Mouse (Mus musculus): ENCODE results near the gene Prss57. TPM values are rescaled to one million over a fixed set of nuclear protein-coding genes. Genes with fewer than 3 reads are reported as not detected.
"Not testable (repeated sequence)": the region's sequence is repeated elsewhere in the genome, so short reads cannot be mapped to it uniquely, and the experiment has no call there.

Gene Prss57
- total RNA-seq, 4 experiments from 2014 or later, result 0.43 to 0.83 (median 0.50) TPM; not detected in 1

DNA sequence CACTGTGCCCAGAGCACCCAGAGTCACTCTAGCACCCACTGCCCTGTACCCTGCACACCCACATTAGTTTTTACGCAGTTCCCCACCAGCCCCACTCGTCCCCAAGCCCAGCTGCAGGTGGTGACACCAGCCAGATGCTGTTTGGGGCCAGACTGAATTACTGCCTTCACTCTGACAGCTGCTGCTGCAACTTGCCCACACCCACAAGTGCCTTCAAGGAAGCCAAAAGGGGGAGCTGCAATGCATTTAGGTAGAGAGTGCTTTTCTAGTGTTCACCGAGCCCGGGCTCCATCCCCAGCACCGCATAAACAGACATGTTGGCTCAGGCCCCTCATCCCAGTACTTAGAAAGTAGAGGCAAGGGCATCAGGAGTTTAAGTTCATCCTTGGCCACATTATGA, 8.8 kb downstream of the Prss57 start:
- no peak for DNase-seq (ENCODE audit: low spot score in 2 of 2)

DNA sequence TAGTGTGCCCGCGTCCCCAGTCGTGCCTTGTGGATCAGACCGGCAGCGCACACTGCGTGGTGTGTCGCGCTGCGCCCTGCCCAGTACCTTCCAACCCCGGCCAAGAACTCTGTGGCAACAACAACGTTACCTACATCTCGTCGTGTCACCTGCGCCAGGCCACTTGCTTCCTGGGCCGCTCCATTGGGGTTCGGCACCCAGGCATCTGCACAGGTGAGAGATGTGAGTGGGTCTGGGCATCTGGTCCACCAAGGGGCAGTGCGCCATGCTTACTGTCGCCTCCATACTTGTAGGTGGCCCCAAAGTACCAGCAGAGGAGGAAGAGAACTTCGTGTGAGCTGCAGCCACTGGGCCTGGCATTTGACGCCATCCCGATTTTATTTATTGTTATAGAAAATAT, 9.6 kb downstream of the Prss57 start:
- no peak for DNase-seq (ENCODE audit: low spot score in 2 of 2)

DNA sequence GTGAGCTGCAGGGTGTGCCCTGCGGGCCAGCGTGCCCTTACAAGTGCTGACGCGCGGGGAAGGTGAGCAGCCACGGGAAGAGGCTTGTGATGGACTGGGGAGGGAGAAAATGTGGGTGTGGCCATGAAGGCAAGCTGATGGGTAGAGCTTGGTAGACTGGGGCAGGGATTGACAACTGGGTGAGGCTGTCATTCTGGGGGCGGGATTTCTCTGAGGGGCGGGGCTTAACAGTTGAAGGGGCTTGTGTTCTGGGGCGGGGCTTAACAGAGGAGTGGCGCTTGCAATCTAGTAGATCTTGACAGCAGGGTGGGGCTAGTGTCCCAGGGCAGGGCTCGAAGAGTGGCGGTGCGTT, 10.1 kb downstream of the Prss57 start:
- DNase-seq (ENCODE audit: low spot score in 2 of 2), result no peak

DNA sequence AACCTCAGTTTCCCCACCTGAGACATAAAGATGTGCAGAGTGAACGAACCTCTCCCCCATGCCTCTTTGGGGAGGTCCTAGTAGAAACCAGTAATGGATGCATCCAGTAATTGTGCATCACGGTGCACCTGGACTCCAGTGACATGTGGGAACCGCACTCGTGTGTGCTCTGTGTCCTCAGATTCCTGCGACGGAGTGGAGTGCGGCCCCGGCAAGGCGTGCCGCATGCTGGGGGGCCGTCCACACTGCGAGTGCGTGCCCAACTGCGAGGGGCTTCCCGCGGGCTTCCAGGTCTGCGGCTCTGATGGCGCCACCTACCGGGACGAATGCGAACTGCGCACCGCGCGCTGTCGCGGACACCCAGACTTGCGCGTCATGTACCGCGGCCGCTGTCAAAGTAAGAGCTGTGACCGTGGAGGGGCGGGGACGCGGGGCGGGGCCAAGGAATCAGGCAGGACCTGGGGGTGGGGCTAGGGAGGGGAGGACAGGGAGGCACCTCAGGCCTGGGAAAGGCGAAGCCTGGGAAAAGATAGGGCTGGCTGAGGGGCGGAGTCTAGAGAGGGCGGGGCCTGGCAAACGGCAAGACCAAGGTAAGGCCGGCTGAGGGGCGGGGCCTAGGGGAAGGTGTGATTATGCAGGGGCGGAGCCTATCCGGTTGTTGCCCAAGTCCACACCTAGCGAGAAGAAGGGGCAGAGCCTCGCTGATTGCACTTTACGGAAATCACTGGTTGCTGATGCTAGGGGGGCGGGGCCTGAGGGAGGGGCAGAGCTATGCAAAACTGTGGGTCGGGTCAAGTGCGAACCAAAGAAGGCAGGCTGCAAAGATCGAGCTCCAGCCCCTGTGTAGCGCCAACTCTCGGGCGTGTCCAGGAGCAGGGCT, 10.7 kb downstream of the Prss57 start:
- DNase-seq (ENCODE audit: low spot score in 2 of 2), result peak; percentile 95 to 98

DNA sequence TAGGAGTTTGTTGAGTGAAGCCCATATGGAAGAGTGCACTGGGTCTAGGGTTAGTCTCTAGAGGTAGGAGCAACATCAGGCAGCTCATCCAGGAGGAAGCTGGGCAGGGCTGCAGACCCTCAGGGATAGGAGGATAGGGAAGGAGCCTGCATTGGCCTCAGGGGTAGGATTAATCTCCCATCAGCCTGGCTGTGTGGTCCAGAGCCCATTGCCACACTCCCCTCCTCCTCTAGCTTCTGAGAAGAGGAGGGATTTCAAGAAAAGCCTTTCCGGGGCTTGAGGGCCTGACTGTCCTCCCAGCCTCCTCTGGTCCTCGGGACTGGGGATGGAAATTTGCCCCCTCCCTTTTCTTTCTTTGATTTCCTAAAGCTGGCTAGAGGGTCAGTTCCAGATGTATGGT, 11.6 kb downstream of the Prss57 start:
- no peak for DNase-seq (ENCODE audit: low spot score in 2 of 2)

DNA sequence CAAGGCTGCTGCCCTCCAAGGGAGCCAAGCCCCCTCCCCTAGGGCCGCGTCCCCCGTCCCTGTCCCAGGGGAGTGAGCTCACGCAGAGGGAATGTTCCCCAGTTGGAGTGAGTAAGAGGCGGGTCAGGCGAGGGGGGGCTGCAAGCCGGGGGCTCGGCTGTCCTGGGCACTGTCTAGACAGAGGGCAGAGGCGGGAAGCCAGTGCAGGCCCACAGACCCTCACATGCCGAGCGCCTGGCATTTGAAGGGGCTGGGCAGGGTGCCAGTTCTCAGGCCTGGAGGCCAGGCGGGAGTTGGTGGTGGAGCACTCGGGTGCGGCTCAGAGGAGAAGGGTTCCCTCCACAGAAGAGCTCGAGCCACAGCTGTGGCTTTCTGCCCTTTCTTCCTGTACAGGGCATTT, 12.8 kb downstream of the Prss57 start:
- no peak for DNase-seq (ENCODE audit: low spot score in 2 of 2)

DNA sequence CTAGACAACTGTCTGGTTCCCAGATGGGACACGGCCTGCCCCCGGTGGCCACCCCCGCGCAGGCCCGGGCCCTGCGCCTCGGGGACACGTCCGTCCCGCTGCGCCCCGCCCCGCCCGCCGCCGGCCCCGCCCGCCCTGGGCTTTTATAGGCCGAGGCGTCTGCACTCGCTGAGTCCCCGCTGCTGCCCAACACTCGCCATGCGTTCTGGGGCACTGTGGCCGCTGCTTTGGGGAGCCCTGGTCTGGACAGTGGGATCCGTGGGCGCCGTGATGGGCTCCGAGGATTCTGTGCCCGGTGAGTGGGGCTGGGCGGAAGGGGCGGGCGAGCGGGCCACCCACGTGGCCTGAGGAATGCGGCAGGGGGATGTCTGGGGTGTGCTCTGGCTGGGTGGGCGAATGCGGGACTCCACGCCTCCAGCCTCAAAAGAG, 13.6 kb downstream of the Prss57 start, which contains the start of gene Fstl3:
Fstl3 (plus strand) TSS at position 170 of the 429 bp plus-strand sequence.
- DNase-seq (ENCODE audit: low spot score in 2 of 2), result no peak

DNA sequence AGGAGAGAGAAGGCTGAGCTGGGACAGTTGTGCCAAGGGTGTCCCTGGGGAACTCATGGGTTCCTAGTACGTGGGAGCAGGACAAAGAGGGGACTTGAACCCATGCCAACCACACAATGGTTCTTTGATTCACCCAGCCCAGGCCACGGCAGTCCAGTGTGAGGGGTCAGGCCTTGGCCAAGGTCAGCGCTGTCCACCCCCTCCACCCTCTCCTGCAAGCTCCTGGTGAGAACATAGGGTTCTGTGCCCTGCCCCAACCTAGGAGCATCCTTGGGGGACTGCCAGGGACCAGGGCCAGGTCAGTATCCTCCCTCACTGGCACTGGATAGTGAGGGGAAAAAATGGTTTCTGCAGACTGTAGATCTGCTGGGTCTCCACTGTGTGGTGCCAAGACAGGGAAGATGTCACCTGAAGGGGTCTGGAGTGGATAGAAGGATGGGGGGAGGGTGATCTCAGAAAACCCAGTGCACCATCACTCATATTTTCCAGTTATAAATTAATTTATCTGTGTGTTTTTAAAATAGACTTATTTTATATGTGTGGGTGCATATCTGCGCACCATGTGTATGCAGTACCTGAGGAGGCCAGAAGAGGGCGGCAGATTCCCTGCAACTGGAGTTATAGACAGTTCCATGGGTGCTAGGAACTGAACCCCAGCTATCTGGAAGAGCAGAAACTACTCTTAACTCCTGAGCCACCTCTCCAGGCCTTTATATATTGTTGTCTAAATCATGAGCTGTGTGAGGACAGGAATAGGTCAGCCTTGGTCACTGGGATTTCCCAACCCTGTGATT, 16.1 kb downstream of the Prss57 start:
- DNase-seq (ENCODE audit: low spot score in 2 of 2), result no peak

DNA sequence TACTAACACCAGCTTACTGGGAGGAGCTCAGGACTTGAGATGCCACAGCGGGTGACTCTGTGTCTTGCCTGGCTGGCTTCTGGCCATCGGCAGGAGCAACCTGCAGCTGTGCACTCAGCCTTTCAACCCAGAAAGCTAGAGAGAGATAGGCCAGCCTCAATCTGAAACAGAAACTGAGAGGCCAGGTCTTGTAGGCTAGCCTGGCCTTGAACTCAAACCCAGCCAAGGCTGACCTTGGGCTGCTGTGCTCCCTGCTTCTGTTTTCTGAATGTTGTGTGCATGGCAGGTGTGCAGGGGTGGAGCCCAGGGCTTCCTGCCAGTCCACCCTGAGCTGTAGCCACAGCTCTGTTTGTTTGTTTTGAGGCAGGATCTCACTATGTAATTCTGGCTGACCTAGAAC, 17.6 kb downstream of the Prss57 start:
- no peak for DNase-seq (ENCODE audit: low spot score in 2 of 2)

DNA sequence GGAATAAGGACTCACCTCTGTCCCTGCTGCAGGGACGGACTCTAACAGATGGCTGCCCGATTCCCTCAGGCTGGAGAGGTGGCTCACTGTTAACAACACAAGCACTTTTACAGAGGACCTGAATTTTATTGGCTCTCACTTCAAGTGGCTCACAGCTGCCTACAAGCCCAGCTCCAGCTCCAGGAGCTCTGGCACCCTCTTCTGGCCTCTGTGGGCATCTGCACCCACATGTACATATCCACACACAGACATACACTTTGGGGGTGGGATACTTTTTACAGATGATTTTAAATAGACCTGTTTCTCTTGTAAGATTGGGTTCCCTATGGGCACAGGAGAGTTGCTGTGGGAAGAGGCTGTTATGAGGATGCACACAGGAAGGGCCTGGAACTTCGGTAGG, 18.4 kb downstream of the Prss57 start:
- DNase-seq (ENCODE audit: low spot score in 2 of 2), result no peak

DNA sequence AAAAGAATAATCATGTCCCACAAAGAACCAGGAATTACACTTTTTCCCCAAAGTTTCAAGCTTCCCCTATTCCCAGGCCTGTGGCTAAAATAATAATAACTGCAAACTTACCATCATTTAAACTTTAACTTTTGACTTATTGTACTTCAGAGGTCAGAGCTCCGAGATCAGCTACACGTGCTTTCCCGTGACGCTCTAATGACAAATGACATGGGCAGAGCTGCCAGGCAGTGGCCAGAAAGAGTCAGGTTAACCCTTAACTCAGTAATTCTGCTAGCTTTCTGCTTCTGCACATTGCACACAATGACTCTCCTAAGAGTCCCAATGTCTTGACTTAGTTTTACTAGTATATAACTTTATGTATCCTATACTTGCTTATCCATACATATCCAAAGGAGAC, 21.4 kb downstream of the Prss57 start:
- no peak for DNase-seq (ENCODE audit: low spot score in 2 of 2)

DNA sequence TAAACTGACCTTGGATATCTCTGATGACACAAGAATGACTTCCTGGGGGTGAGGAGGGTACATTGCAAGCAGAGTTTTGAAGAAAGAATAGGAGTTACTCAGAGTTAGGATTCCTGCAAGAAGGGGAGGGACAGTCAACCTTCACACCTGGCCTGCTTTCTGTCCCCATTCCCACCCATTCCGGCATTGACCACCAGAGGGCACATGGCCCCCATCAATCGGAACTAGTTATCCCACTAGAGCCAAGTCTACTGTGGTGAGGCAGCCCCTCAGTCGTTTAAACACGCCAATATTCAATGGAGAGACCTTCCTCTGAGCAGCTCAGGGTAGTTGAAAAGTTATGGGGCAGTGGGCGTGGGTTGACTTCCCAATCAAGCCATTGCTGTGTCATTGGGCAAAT, 22.4 kb downstream of the Prss57 start:
- peak; percentile 69 to 77 for DNase-seq (ENCODE audit: low spot score in 2 of 2)

DNA sequence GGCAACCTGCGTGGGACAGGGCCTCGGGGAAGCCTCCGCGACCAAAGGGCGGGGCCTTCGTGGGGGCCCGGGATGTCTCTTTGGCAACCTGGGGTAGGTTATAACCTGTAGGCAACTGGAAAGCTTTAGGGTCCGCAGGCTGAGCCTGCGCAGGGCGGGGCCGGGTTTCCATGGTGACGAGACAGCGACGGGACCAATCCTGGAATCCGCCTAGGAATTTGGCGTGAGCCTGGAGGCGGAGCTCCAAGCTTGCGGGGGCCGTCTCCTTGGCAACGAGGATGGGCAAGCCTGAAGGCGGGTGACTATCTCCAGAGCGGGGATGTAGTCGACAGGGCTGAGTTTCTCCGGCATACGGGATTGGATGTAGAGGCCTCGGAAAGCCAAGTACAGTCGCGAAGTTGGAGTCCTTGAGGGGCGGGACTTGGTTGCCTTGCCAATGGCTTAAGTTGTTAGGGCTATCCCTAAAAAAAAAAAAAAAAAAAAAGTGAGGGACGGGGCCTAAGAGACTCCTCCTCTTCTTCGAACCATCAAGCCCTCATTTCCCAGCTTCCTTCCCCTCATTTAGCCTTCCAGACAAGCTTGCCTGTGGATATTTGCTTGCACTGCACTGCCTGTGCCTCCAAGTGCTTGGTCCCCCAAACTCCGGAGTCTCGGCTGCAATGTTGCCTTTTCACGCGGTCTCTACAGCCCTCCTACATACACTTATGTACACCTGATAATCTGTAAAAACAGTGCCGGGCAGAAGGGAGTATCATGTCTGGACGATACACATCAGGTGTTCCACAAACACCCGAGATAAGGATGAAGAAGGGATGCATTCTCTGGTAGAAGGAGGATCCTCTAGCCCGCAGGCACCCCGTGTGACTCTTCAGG, 23.2 kb downstream of the Prss57 start:
- peak; percentile 95 to 96 for DNase-seq (ENCODE audit: low spot score in 2 of 2)

DNA sequence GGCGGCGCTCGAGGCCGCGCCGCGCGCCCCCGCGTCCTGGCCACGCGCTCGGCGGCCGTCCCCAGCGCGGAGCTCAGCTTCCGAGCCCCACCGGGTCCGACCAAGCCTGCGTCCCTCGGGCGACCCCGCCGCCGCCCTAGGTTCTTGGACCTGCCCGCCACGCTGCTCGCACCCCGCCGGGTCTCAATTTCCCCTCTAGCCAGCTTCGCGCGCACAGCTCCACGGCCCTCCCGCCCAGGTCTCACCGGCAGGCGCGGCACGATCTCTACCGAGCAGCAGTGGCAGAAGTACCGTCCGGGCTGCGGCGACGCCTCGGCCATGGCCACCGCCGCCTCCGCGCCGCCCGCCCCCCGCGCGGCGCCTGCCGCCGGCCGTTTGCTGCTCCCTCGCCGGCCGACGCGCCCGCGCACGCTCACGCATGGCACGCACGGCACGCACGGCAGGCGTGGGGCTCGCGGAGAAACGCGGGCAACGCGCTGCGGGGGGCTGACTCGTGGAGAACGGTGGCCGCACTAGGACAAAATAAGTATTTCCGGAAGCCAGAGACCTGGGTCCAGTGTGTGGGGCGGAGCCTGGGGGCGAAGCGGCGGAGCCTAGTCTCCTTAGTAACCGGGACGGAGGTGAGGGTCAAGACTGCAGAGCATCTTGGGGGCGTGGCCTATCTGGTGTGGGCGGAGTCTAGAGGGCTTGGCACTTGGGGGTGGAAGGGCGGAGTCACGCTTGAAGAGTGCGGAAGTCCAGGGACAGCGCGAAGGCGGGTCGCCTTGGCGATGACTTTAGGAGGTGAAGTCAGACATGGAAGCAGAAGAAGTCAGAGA, 24.0 kb downstream of the Prss57 start, which contains the start of gene Rnf126:
Rnf126 (minus strand) TSS at position 445 of the 818 bp plus-strand sequence.
- DNase-seq (ENCODE audit: low spot score in 2 of 2), result peak; percentile 98 to 99

DNA sequence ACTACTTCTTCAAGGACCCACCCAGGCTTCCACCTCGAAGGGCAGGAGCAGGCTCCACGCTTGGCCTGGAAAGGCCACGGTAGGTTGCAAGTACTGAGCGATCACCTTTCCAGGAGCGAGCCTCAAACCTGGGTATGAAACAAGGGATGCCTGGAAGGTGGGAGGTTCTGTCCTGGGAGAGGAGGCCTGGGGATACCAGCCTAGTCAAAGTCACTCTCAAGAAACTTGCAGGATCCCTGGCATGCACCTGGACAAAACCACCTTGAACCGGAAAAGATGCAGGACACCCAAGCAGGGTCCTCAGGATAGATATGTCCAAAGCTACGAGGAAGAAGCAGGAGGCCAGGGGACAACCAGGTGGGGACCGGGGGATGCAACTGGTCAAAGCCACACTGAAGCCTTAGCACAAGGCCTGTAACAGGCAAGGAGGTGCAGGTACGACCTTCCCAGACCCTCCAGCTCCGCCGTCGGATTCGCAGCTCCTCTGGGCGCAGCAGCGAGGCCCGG, 24.7 kb downstream of the Prss57 start:
- peak in 1 of 2 experiments; percentile 38 for DNase-seq (ENCODE audit: low spot score in 2 of 2)

DNA sequence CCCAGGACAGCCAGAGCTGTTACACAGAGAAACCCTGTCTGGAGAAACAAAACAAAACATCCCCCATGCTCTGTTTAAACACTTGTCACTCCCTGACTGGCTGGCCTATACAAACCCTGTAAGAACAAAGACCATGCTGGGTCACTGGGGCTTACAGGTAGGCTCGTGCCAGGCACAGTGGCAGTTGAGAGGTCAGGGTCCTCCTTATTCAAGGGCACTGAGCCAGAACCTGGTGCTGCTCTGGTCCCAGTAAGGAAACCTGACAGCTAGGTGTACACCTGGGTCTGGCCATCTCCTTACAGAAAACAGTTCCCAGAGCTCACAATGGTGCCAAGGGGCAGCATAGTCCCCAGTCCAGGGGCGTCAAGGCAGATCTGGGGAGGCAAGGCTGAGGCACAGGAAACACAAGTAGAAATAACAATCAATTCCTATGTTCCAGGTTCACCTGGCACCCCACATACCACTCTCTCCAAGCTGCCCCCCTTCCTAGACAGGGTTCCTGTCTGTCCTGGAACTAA, 25.5 kb downstream of the Prss57 start:
- no peak for DNase-seq (ENCODE audit: low spot score in 2 of 2)

DNA sequence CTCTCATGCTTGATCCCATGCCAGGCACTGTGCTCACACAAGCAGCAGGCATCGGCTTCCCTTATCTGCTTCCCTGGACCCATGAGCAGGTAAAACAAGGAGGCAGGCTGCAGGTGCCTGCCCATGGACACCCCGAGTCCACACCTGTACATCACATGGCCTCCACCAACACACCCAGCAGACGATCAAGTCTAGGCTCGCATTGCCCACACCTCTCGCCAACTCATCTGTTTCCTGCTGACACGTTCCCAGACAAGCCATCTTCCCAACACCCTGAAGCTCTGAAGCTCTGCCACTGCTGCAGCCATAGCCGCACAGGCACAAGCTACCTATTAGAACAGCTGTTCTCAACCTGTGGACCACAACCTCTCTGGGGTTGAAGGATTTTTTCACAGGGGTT, 26.5 kb downstream of the Prss57 start:
- no peak for DNase-seq (ENCODE audit: low spot score in 2 of 2)

DNA sequence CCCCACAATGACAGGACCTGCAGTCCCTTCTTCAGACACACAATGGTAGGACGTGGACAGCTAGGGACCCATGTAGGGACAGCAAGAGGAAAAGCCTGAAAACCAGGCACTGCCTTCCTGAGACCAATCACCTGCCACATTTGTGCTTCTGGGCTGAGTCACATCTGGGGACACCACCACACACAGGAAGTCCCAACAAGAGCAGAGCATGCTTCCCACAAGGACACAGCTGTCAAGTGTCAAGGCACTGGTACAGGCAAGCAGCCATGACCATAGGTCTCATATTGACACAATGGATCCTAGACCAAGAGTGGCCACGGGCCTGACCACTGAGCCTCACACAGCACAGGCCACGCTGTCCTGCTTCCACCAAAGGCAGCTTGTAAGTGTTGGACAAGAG, 27.9 kb downstream of the Prss57 start:
- DNase-seq (ENCODE audit: low spot score in 2 of 2), result no peak

DNA sequence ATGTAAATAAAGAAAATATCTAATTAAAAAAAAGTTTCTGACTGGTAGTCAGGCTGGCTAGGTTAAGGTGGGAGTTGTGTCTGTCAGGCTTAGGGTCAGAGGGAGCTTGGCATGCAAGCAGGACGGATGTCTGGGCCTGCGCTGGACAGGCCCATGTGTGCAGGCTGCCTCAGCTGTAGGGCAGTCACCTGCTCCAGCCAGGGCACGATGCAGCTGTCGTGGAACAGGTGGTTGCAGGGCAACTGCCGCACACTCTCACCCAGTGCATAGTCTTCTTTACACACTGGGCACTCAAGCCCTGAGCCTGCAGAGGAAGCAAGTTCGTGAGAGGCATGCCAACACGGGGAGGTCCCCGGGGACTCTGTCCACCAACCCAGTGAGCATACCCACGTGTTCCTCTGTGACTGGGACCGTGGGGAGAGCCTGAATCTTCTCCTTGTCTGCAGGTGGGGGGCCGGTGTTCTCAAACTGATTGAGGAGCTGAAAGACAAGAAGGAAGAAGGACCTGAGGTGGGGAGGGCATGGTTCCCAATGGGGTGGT, 30.1 kb downstream of the Prss57 start:
- DNase-seq (ENCODE audit: low spot score in 2 of 2), result no peak

DNA sequence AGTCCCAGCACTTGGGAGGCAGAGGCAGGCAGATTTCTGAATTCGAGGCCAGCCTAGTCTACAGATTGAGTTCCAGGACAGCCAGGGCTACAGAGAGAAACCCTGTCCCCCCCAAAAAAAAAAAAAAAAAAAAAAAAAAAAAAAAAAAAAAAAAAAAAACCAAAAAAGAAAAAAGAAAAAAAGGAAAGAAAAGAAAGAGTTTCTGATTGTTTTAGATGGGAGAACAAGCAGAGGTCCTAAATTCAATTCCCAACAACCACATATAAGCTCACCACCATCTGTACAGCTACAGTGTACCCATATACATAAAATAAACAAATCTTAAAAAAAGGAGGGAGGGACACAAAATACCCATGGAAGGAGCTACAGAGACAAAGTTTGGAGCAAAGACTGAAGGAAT, 31.1 kb downstream of the Prss57 start:
- DNase-seq (ENCODE audit: low spot score in 2 of 2), result not testable (repeated sequence)
